Mouse (Mus musculus) cerebellum, postnatal 10 days (tissue): ENCODE results near the gene Eif3b.

ENCODE experiments used
- DNase-seq, 2 experiments: peaks; one replicate each; pipeline ENCODE4 v3.0.0; 2021; ENCODE audit warnings: mixed read lengths in 2 of 2

Eif3b gene

GRCm38 (mm10) chr5:140418489-140419441 is at the start of gene Eif3b:
Gene Eif3b (plus strand): TSS chr5:140419328.
- DNase-seq, result peak; percentile 92 to 94

- no peak for DNase-seq
These were observed 49.7 kb upstream of the Eif3b start for GRCm38 (mm10) chr5:140369466-140369865.

- no peak for DNase-seq
These were observed 48.5 kb upstream of the Eif3b start for GRCm38 (mm10) chr5:140370446-140371254.

- no peak for DNase-seq
These were observed 47.5 kb upstream of the Eif3b start for GRCm38 (mm10) chr5:140371671-140372070.

GRCm38 (mm10) chr5:140373711-140374110 is 45.4 kb upstream of the Eif3b start:
- DNase-seq, result no peak

GRCm38 (mm10) chr5:140374226-140374625 is 44.9 kb upstream of the Eif3b start:
- no peak for DNase-seq

- DNase-seq, result no peak
These were observed 43.8 kb upstream of the Eif3b start for GRCm38 (mm10) chr5:140375249-140375829.

- peak; percentile 48 to 50 for DNase-seq
These were observed 40.8 kb upstream of the Eif3b start for GRCm38 (mm10) chr5:140378121-140378853.

- peak in 1 of 2 experiments; percentile 26 for DNase-seq
These were observed 39.8 kb upstream of the Eif3b start for GRCm38 (mm10) chr5:140379299-140379698.

GRCm38 (mm10) chr5:140381156-140381555 is 38.0 kb upstream of the Eif3b start:
- no peak for DNase-seq

GRCm38 (mm10) chr5:140382688-140383087 is 36.4 kb upstream of the Eif3b start:
- DNase-seq, result no peak

- no peak for DNase-seq
These were observed 35.6 kb upstream of the Eif3b start for GRCm38 (mm10) chr5:140383559-140383958.

GRCm38 (mm10) chr5:140384462-140384861 is 34.7 kb upstream of the Eif3b start:
- DNase-seq, result no peak

GRCm38 (mm10) chr5:140387236-140387635 is 31.9 kb upstream of the Eif3b start:
- DNase-seq, result no peak

GRCm38 (mm10) chr5:140387816-140388510 is 31.2 kb upstream of the Eif3b start:
- no peak for DNase-seq

- DNase-seq, result peak; percentile 97 to 98
These were observed 30.2 kb upstream of the Eif3b start, which contains the start of gene Snx8 for GRCm38 (mm10) chr5:140388588-140389576. Gene Snx8 (minus strand): TSS chr5:140389262.

GRCm38 (mm10) chr5:140389647-140390046 is 29.5 kb upstream of the Eif3b start:
- DNase-seq, result no peak

- DNase-seq, result no peak
These were observed 27.7 kb upstream of the Eif3b start for GRCm38 (mm10) chr5:140391435-140391834.

GRCm38 (mm10) chr5:140391981-140392380 is 27.1 kb upstream of the Eif3b start:
- no peak for DNase-seq

GRCm38 (mm10) chr5:140392701-140393100 is 26.4 kb upstream of the Eif3b start:
- no peak for DNase-seq
